Mouse (Mus musculus) hindbrain, embryonic 15.5 days (tissue): ENCODE data around the gene Gm6803. TPM values are rescaled to one million over a fixed set of nuclear protein-coding genes. Genes with fewer than 3 reads are reported as not detected.
"Not testable (repeated sequence)": the region's sequence is repeated elsewhere in the genome, so short reads cannot be mapped to it uniquely, and the experiment has no call there.

ENCODE experiments used
- ATAC-seq: fragments of 200-750 bp; cut with Nextera tagmentation; 2 replicates; pipeline ENCODE4 v1.8.0; 2017; ENCODE audit warnings: low read depth, moderate number of reproducible peaks, moderate TSS enrichment; ENCODE audit not compliant: low FRiP score
- H3K27ac ChIP-seq: fragments of 300-500 bp; sonication (generic); replicated peaks from 2 replicates; pipeline ENCODE4 v1.5.1; 2015; ENCODE audit warnings: mild to moderate bottlenecking, inconsistent platforms
- H3K27me3 ChIP-seq: fragments of 300-500 bp; sonication (generic); 2 replicates; pipeline ENCODE4 v1.6.1; 2015; ENCODE audit warnings: control low read depth, inconsistent platforms
- H3K36me3 ChIP-seq: fragments of 300-500 bp; sonication (generic); 2 replicates; pipeline ENCODE4 v1.6.1; 2015; ENCODE audit warnings: control low read depth, inconsistent platforms
- H3K4me1 ChIP-seq: fragments of 300-500 bp; sonication (generic); replicated peaks from 2 replicates; pipeline ENCODE4 v1.6.1; 2015; ENCODE audit warnings: control low read depth, inconsistent platforms
- H3K4me2 ChIP-seq: fragments of 300-500 bp; sonication (generic); 2 replicates; pipeline ENCODE4 v1.6.1; 2015; ENCODE audit warnings: moderate library complexity, mild to moderate bottlenecking, inconsistent platforms
- H3K4me3 ChIP-seq: fragments of 300-500 bp; sonication (generic); 2 replicates; pipeline ENCODE4 v1.5.1; 2015; ENCODE audit warnings: mild to moderate bottlenecking, inconsistent platforms
- H3K9ac ChIP-seq: fragments of 300-500 bp; sonication (generic); 2 replicates; pipeline ENCODE4 v1.6.1; 2015; ENCODE audit warnings: inconsistent platforms
- H3K9me3 ChIP-seq: fragments of 300-500 bp; sonication (generic); 2 replicates; pipeline ENCODE4 v1.6.1; 2016; ENCODE audit warnings: control low read depth, inconsistent platforms
- WGBS: fragments of 180-500 bp; shearing (Covaris S2); methylation state at CpG from one replicate; pipeline ENCODE4 v1.1.7; 2015; 5-methylcytosine and 5-hydroxymethylcytosine counted together
- polyA plus RNA-seq: library from polyadenylated mRNA; unstranded; fragments of >200 nt; fragmentation: Nextera tagmentation; extraction: Ambion mirVana; gene quantifications from 2 replicates; pipeline ENCODE4 v1.2.1, GENCODE M21; 2015

Gene Gm6803
- polyA plus RNA-seq: not detected in 2 replicates

GRCm38 (mm10) chr12:88018671-88019070, at the start of gene Gm6803:
TSS of gene Gm6803 (minus strand) at chr12:88018771.
- not testable (repeated sequence) for H3K9me3 ChIP-seq, ATAC-seq, H3K27ac ChIP-seq, H3K9ac ChIP-seq, H3K36me3 ChIP-seq, H3K4me3 ChIP-seq, H3K4me2 ChIP-seq, H3K4me1 ChIP-seq, H3K27me3 ChIP-seq
- 83% methylated on average over 2 of the region's 2 CpGs for WGBS

GRCm38 (mm10) chr12:88045226-88045625, 26.7 kb upstream of the Gm6803 start:
- H3K36me3 ChIP-seq, ATAC-seq: not testable (repeated sequence)
- 71% methylated on average over 1 of the region's 1 CpGs for WGBS

DNA sequence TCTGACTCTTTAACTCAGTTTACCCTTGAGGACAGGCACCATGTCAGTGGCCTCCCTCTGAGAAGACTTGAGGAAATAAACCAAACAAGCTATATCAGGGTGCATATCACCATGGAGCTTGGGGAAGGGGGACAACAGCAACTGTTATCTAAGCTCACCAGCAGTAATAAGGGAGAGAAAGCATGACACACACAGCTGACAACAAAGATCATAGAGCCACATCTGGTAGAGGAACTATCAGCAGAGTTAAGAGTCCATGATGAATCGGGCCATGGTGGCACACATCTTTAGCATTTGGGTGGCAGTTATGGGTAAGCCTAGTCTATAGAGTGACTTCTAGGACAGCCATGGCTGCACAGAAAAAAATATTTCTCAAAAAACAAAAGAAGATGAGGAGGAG, 21.1 kb upstream of the Gm6803 start:
- ATAC-seq, H3K36me3 ChIP-seq, H3K27ac ChIP-seq, H3K4me2 ChIP-seq, H3K9me3 ChIP-seq, H3K27me3 ChIP-seq, H3K4me1 ChIP-seq, H3K4me3 ChIP-seq, H3K9ac ChIP-seq: not testable (repeated sequence)
- WGBS: 93% methylated on average over 1 of the region's 1 CpGs

More at GRCm38 (mm10) chr12:88045226-88045625, 26.7 kb upstream of the Gm6803 start:
- not testable (repeated sequence) for H3K9ac ChIP-seq, H3K27me3 ChIP-seq, H3K27ac ChIP-seq, H3K4me3 ChIP-seq, H3K4me2 ChIP-seq, H3K4me1 ChIP-seq, H3K9me3 ChIP-seq

DNA sequence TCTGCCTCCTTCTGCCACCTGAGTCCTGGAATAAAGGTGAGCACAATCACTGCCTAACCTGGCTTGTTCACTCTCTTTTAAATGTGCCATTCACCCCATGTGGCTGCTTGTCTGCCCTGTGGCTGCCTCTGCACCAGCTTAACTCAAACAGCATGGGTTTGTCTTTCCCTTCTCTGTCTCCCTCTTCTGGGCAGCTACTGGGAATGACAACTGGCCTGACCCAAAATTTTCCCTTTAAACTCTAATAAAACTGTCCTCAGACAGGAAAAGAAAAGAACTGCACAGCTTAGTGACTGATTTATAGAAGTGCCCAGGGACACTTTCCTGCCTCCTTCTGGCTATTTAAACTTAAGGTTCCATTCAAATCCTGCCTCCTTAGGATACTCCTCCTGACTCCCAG, 20.5 kb upstream of the Gm6803 start:
- H3K9ac ChIP-seq: not testable (repeated sequence)

DNA sequence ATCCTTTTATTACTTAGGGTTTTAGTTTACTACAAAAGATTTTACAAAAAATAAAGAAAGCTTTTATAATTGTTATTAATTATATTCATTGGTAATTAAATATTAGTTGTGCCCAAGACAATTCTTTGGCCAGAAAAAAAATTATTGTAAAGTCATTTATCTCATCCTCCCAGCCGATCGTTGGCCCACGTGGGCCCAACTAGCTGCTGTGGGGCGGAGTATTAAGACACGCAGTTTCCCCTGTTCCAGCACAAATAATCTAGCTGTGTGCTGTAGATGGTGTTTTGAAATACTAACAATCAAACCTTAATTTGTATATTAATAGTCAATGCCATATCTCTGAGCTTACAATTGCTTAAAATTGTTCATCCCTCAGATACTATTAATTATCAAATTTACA, 13.7 kb upstream of the Gm6803 start:
- not testable (repeated sequence) for H3K9ac ChIP-seq, H3K4me2 ChIP-seq, H3K36me3 ChIP-seq, H3K4me3 ChIP-seq, H3K4me1 ChIP-seq, ATAC-seq, H3K27ac ChIP-seq, H3K27me3 ChIP-seq, H3K9me3 ChIP-seq
- WGBS: 92% methylated on average over 5 of the region's 5 CpGs

More for the DNA sequence above, 20.5 kb upstream of the Gm6803 start:
- ATAC-seq, H3K4me1 ChIP-seq, H3K27me3 ChIP-seq, H3K4me2 ChIP-seq, H3K36me3 ChIP-seq, H3K4me3 ChIP-seq, H3K27ac ChIP-seq, H3K9me3 ChIP-seq: not testable (repeated sequence)

GRCm38 (mm10) chr12:88026704-88027103, 8.1 kb upstream of the Gm6803 start, which contains the start of gene Gm2056:
TSS of gene Gm2056 (plus strand) at chr12:88027004.
- not testable (repeated sequence) for H3K36me3 ChIP-seq, ATAC-seq, H3K4me2 ChIP-seq, H3K27me3 ChIP-seq, H3K9ac ChIP-seq, H3K4me3 ChIP-seq, H3K9me3 ChIP-seq, H3K4me1 ChIP-seq, H3K27ac ChIP-seq
- WGBS: 95% methylated on average over 1 of the region's 1 CpGs

- 100% methylated on average over 1 of the region's 1 CpGs for WGBS
- H3K27me3 ChIP-seq, H3K4me3 ChIP-seq, H3K9ac ChIP-seq, H3K9me3 ChIP-seq, ATAC-seq, H3K4me1 ChIP-seq, H3K36me3 ChIP-seq, H3K4me2 ChIP-seq, H3K27ac ChIP-seq: not testable (repeated sequence)
Observed at GRCm38 (mm10) chr12:88011548-88011947, 7.0 kb downstream of the Gm6803 start, which contains the start of gene Gm2075. TSS of gene Gm2075 (plus strand) at chr12:88011848.

DNA sequence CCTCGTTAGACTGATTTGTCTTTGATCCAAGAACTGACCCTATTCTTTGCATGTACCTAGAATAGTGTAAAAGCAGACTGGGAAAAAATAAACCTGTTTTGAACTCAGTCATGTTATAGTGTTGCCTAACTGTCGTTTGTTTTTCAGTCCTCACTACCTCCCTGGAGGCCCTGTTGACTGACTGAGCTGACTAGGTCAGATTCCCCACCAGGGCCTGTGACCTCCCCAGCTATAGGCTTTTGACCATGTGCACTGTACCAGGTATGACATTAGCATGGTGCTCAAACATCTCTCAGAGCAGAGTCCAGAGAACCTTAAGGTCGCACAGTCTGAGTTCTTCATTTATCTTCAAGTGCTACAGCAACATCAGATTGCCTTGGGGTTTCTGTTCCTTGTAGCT, 14.5 kb downstream of the Gm6803 start:
- H3K27me3 ChIP-seq, ATAC-seq, H3K4me2 ChIP-seq, H3K27ac ChIP-seq, H3K36me3 ChIP-seq, H3K9ac ChIP-seq, H3K4me3 ChIP-seq, H3K9me3 ChIP-seq, H3K4me1 ChIP-seq: not testable (repeated sequence)
- 82% methylated on average over 3 of the region's 3 CpGs for WGBS

DNA sequence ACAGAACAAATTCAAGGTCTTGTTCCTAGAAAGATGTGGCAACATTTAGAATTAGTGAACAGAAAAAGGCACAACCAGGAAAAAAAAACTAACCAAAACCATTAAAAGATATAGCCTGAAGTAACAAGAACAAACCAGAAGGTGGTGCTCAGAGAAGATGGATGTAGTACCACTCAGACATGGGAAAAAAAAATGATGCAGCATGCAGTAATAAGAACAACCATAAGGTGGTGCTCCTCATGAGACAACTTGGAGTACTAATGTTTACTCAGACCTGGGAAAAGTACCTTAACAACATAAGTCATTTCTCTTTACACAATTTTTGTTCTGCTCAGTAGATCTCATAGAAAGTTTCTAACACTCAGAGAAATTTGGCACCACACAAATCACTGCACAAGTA, 34.6 kb downstream of the Gm6803 start:
- H3K4me1 ChIP-seq, H3K9me3 ChIP-seq, H3K9ac ChIP-seq, ATAC-seq, H3K27ac ChIP-seq, H3K27me3 ChIP-seq, H3K36me3 ChIP-seq, H3K4me2 ChIP-seq, H3K4me3 ChIP-seq: not testable (repeated sequence)

Other genes with a start within 250 kb of the Gm6803 start
- gene Gm21319, start 243.0 kb downstream of the Gm6803 start, polyA plus RNA-seq: not detected in 2 replicates
- gene Gm21936, start 223.3 kb downstream of the Gm6803 start, polyA plus RNA-seq: not detected in 2 replicates
- gene BB287469, start 202.2 kb downstream of the Gm6803 start, polyA plus RNA-seq: not detected in 2 replicates
- not detected in 2 replicates for gene Gm2001, start 176.4 kb downstream of the Gm6803 start, polyA plus RNA-seq
- not detected in 2 replicates for gene Gm2016, start 144.7 kb downstream of the Gm6803 start, polyA plus RNA-seq
- gene Gm2022, start 123.4 kb downstream of the Gm6803 start, polyA plus RNA-seq: not detected in 2 replicates
- gene Gm2035, start 98.9 kb downstream of the Gm6803 start, polyA plus RNA-seq: not detected in 2 replicates
- not detected in 2 replicates for gene Gm2042, start 64.7 kb downstream of the Gm6803 start, polyA plus RNA-seq
- gene Gm2075, start 6.9 kb downstream of the Gm6803 start, polyA plus RNA-seq: not detected in 2 replicates
- not detected in 2 replicates for gene Gm2056, start 8.2 kb upstream of the Gm6803 start, polyA plus RNA-seq
- gene Gm16368, start 64.9 kb upstream of the Gm6803 start, polyA plus RNA-seq: not detected in 2 replicates
- not detected in 2 replicates for gene Gm10436, start 163.3 kb upstream of the Gm6803 start, polyA plus RNA-seq
- not detected in 2 replicates for gene Gm8332, start 231.3 kb upstream of the Gm6803 start, polyA plus RNA-seq